Mouse (Mus musculus): ENCODE measurements around the gene Stk40.

Gene Stk40

GRCm38 (mm10) chr4:126097711-126098253, 6.0 kb upstream of the Stk40 start:
- no peak for DNase-seq (ENCODE audit: low read depth, low spot score)

GRCm38 (mm10) chr4:126099365-126099764, 4.4 kb upstream of the Stk40 start:
- no peak for DNase-seq (ENCODE audit: low read depth, low spot score)

- no peak for DNase-seq (ENCODE audit: low read depth, low spot score)
Observed at GRCm38 (mm10) chr4:126100764-126101163, 3.0 kb upstream of the Stk40 start.

GRCm38 (mm10) chr4:126102061-126102841, 1.5 kb upstream of the Stk40 start:
- peak; percentile 71 for DNase-seq (ENCODE audit: low read depth, low spot score)

- DNase-seq (ENCODE audit: low read depth, low spot score): peak; percentile 89
Observed at GRCm38 (mm10) chr4:126103057-126103581, 638 bp upstream of the Stk40 start.

GRCm38 (mm10) chr4:126104261-126105075, 711 bp downstream of the Stk40 start:
- DNase-seq (ENCODE audit: low read depth, low spot score): no peak

- no peak for DNase-seq (ENCODE audit: low read depth, low spot score)
Observed at GRCm38 (mm10) chr4:126105131-126105783, 1.5 kb downstream of the Stk40 start.

- no peak for DNase-seq (ENCODE audit: low read depth, low spot score)
Observed at GRCm38 (mm10) chr4:126108061-126108740, 4.4 kb downstream of the Stk40 start.

- no peak for DNase-seq (ENCODE audit: low read depth, low spot score)
Observed at GRCm38 (mm10) chr4:126109613-126110373, 6.0 kb downstream of the Stk40 start.

GRCm38 (mm10) chr4:126110374-126111152, 6.8 kb downstream of the Stk40 start:
- DNase-seq (ENCODE audit: low read depth, low spot score): peak; percentile 75

- DNase-seq (ENCODE audit: low read depth, low spot score): no peak
Observed at GRCm38 (mm10) chr4:126111153-126111549, 7.4 kb downstream of the Stk40 start.

- no peak for DNase-seq (ENCODE audit: low read depth, low spot score)
Observed at GRCm38 (mm10) chr4:126113243-126113642, 9.5 kb downstream of the Stk40 start.

- DNase-seq (ENCODE audit: low read depth, low spot score): no peak
Observed at GRCm38 (mm10) chr4:126113943-126114342, 10.2 kb downstream of the Stk40 start.

- no peak for DNase-seq (ENCODE audit: low read depth, low spot score)
Observed at GRCm38 (mm10) chr4:126115411-126115810, 11.7 kb downstream of the Stk40 start.

- no peak for DNase-seq (ENCODE audit: low read depth, low spot score)
Observed at GRCm38 (mm10) chr4:126115871-126116521, 12.2 kb downstream of the Stk40 start.

GRCm38 (mm10) chr4:126117116-126117515, 13.4 kb downstream of the Stk40 start:
- no peak for DNase-seq (ENCODE audit: low read depth, low spot score)

GRCm38 (mm10) chr4:126118651-126119050, 14.9 kb downstream of the Stk40 start:
- DNase-seq (ENCODE audit: low read depth, low spot score): peak; percentile 91

GRCm38 (mm10) chr4:126119051-126119450, 15.3 kb downstream of the Stk40 start:
- no peak for DNase-seq (ENCODE audit: low read depth, low spot score)

- no peak for DNase-seq (ENCODE audit: low read depth, low spot score)
Observed at GRCm38 (mm10) chr4:126120052-126120451, 16.3 kb downstream of the Stk40 start.

All from telencephalon, adult 2 months (tissue).